Mouse (Mus musculus) brown adipose tissue, adult 24 weeks (tissue): ENCODE results near the gene Gm49486. TPM values are rescaled to one million over a fixed set of nuclear protein-coding genes. Genes with fewer than 3 reads are reported as not detected.
"Not testable (repeated sequence)": the region's sequence is repeated elsewhere in the genome, so short reads cannot be mapped to it uniquely, and the experiment has no call there.

ENCODE experiments used
- H3K27ac ChIP-seq: fragments of 200-500 bp; replicated peaks from 2 replicates; pipeline ENCODE4 v1.5.1; 2012; ENCODE audit warnings: low read depth, mild to moderate bottlenecking, low read length
- H3K4me1 ChIP-seq: fragments of 200-500 bp; 2 replicates; pipeline ENCODE4 v1.6.1; 2012; ENCODE audit warnings: low read length, mixed read lengths; ENCODE audit not compliant: control insufficient read depth, insufficient read depth, insufficient read length
- H3K4me3 ChIP-seq: fragments of 200-500 bp; 2 replicates; pipeline ENCODE4 v1.5.1; 2012; ENCODE audit warnings: low read depth, mild to moderate bottlenecking, low read length, moderate library complexity; ENCODE audit not compliant: insufficient read depth
- polyA plus RNA-seq: library from polyadenylated mRNA; stranded (reverse); fragments of >200 nt; gene quantifications from 2 replicates; pipeline ENCODE4 v1.2.4, GENCODE M21; 2012; ENCODE audit not compliant: missing spikeins, insufficient read depth, insufficient read length

The Gm49486 gene
- polyA plus RNA-seq, 1 experiment: 1.2 TPM

GRCm38 (mm10) chr15:79210357-79210756 is 18.8 kb upstream of the Gm49486 start:
- Histone ChIP-seq H3K4me1 (no peaks in the 10 kb centered on the region), H3K4me3 (no peak overlapping the region), H3K27ac (no peak overlapping the region)

GRCm38 (mm10) chr15:79212750-79213446 is 16.3 kb upstream of the Gm49486 start:
- H3K27ac ChIP-seq: no peak overlapping the region

GRCm38 (mm10) chr15:79213591-79213990 is 15.6 kb upstream of the Gm49486 start:
- H3K4me1 ChIP-seq: no peaks in the 10 kb centered on the region
- H3K27ac ChIP-seq: no peak overlapping the region
- no peak overlapping the region for H3K4me3 ChIP-seq

More at GRCm38 (mm10) chr15:79212750-79213446, 16.3 kb upstream of the Gm49486 start:
- H3K4me3 ChIP-seq: no peak overlapping the region
- H3K4me1 ChIP-seq: no peaks in the 10 kb centered on the region

- no peaks in the 10 kb centered on the region for H3K4me1 ChIP-seq
- no peak overlapping the region for H3K27ac ChIP-seq
- H3K4me3 ChIP-seq: no peak overlapping the region
Observed at GRCm38 (mm10) chr15:79216191-79216590, 13.0 kb upstream of the Gm49486 start.

- Histone ChIP-seq H3K4me1 (no peaks in the 10 kb centered on the region; the same call in 1 of the 2 replicates), H3K27ac (no peak overlapping the region), H3K4me3 (no peak overlapping the region)
Observed at GRCm38 (mm10) chr15:79219572-79219971, 9.6 kb upstream of the Gm49486 start.

- H3K27ac ChIP-seq: no peak overlapping the region
- no peaks in the 10 kb centered on the region; the same call in 1 of the 2 replicates for H3K4me1 ChIP-seq
- no peak overlapping the region for H3K4me3 ChIP-seq
Observed at GRCm38 (mm10) chr15:79223641-79224040, 5.5 kb upstream of the Gm49486 start.

GRCm38 (mm10) chr15:79224685-79225084 is 4.5 kb upstream of the Gm49486 start:
- no peak overlapping the region for H3K27ac ChIP-seq
- H3K4me1 ChIP-seq: peaks cover 3% of the 10 kb centered on the region
- H3K4me3 ChIP-seq: no peak overlapping the region

- not testable (repeated sequence) for H3K4me3 ChIP-seq, H3K4me1 ChIP-seq, H3K27ac ChIP-seq
Observed at GRCm38 (mm10) chr15:79225780-79226179, 3.4 kb upstream of the Gm49486 start.

GRCm38 (mm10) chr15:79235268-79235667 is 6.1 kb downstream of the Gm49486 start:
- Histone ChIP-seq H3K4me3 (no peak overlapping the region), H3K27ac (no peak overlapping the region)

GRCm38 (mm10) chr15:79238036-79238435 is 8.8 kb downstream of the Gm49486 start:
- H3K4me1 ChIP-seq: no peaks in the 10 kb centered on the region
- no peak overlapping the region for H3K4me3 ChIP-seq
- no peak overlapping the region for H3K27ac ChIP-seq

More at GRCm38 (mm10) chr15:79235268-79235667, 6.1 kb downstream of the Gm49486 start:
- no peaks in the 10 kb centered on the region for H3K4me1 ChIP-seq

- Histone ChIP-seq H3K4me3 (no peak overlapping the region), H3K4me1 (peaks cover 5% of the 10 kb centered on the region), H3K27ac (no peak overlapping the region)
Observed at GRCm38 (mm10) chr15:79242574-79243233, 13.5 kb downstream of the Gm49486 start.

- H3K4me1 ChIP-seq: peaks cover 5% of the 10 kb centered on the region
- no peak overlapping the region for H3K27ac ChIP-seq
- no peak overlapping the region for H3K4me3 ChIP-seq
Observed at GRCm38 (mm10) chr15:79243234-79244042, 14.2 kb downstream of the Gm49486 start.

GRCm38 (mm10) chr15:79244071-79244893 is 15.1 kb downstream of the Gm49486 start:
- peaks cover 5% of the 10 kb centered on the region for H3K4me1 ChIP-seq
- peak overlapping the region; percentile 64 for H3K27ac ChIP-seq
- no peak overlapping the region for H3K4me3 ChIP-seq

- H3K4me3 ChIP-seq: no peak overlapping the region
- H3K27ac ChIP-seq: peak overlapping the region; percentile 12; the same call in 1 of the 2 replicates
- peaks cover 8% of the 10 kb centered on the region for H3K4me1 ChIP-seq
Observed at GRCm38 (mm10) chr15:79245321-79245720, 16.1 kb downstream of the Gm49486 start.
